Mouse (Mus musculus): Measurements from ENCODE around the gene Fars2. TPM values are rescaled to one million over a fixed set of nuclear protein-coding genes. Genes with fewer than 3 reads are reported as not detected.

Gene Fars2
- total and polyA plus RNA-seq, 3 experiments = 32.0 to 57.6 (median 54.6) TPM

DNA sequence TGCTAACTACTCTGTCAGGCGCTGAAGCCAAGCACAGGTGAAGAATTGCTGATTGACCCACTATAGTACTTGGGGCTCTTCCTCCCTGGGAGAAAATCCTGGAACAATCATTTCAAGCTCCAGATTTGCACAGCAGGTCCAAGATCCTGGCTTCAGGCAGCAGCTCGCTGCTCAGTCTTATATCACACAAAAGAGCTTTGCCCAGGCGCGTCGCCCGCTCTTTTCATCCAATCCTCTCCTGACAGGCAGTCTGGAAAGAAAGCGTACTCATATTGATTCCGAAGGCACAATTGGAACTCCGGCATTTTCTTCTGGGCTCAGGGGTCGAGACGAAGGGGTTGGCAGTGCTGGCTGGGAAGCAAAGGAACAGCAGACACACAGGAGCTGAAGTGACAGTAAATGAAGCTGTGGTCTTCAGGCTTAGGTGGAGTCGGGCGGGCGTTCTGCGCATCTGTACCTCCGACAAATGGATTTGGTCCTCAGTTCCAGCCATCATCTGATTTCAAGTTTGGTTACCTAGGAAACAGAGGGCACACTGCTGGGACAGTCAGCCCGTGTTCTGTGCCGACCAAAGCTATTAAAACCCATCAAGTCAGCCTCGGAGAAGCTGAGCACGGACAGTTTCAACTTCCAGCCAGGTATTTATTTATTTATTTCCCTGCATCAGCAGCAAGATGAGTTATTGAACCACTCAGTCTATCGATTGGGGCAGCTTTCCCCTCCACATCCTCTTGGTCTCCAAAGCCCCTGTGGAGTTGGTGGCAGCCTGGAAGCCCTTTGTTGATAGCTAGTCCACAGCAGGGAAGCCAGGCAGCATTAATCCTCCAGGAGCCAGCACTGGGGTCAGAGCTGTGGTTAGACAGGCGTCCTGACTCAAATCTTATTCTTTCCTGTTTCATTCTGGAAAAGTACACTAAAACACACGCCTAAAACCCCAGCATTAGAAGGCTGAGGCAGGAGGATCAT is 495.9 kb downstream of the Fars2 start:
- Histone ChIP-seq H3K9me3 (replicated peaks) (no peaks in the 10 kb centered on the region), H3K4me1 (ENCODE audit: insufficient read depth, low read depth, low read length) (no peaks in the 10 kb centered on the region), H3K36me3 (replicated peaks) (no peaks in the 10 kb centered on the region), H3K4me3 (ENCODE audit: low read depth, low read length) (no peak overlapping the region), H3K27me3 (ENCODE audit: insufficient read depth, low read length) (peaks cover 7% of the 10 kb centered on the region)
- DNase-seq (ENCODE audit: low spot score) (no peak), ATAC-seq (ENCODE audit: extremely low read depth, insufficient number of reproducible peaks, low FRiP score, poor library complexity, severe bottlenecking) (no peak)
- TF ChIP-seq TAL1 (conservative IDR thresholded peaks at IDR 0.05; ENCODE audit: low read depth, low read length) (no peak), POLR2AphosphoS5 (IDR thresholded peaks at IDR 0.05; ENCODE audit: insufficient replicate concordance, low read depth, low read length) (no peak), GATA2 (IDR thresholded peaks at IDR 0.05; ENCODE audit: borderline replicate concordance, low read depth, low read length) (no peak), GATA1 (IDR thresholded peaks at IDR 0.05; ENCODE audit: borderline replicate concordance, low read length) (no peak)

DNA sequence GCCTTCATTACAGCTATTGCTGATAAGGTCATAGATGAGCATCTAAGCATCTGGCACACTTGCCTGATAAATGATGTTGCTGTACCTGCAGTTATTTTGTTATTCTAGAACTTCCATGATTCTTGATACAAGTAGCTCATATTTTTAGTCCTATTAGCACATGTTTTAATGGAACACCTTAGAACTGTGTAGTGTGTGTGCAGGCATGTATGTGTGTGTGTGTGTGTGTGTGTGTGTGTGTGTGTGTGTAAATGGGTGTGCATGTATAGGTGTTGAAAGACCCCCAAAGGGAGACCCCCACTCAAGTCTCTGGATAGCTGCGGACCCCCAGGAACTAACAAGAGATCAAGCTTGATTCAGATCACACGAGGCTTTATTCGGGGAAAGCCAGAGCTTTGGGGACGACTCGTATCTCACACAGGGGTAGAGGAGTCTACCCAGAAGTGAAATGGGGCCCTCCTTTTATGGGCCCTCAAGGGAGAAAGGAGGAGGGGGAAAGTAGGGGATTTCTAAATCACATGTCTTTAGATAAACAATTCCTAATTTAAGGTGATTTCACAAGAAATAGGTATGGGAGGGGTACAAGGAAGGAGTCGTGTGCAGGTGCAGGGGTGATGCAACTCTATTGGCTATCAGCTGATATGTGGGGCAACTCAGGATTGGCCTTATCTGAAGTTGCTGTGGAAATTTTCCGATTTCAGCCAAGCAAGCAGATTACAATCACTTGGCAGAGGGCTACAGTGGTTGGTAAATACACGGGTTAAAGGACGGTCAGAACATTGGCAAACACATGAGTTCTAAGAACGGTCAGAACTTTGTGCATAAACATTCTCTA is 503.5 kb downstream of the Fars2 start:
- no peak for ATAC-seq (ENCODE audit: extremely low read depth, insufficient number of reproducible peaks, low FRiP score, poor library complexity, severe bottlenecking)
- no peaks in the 10 kb centered on the region for H3K4me1 ChIP-seq (ENCODE audit: insufficient read depth, low read depth, low read length)
- no peaks in the 10 kb centered on the region for H3K9me3 ChIP-seq (replicated peaks)
- H3K36me3 ChIP-seq (replicated peaks) = no peaks in the 10 kb centered on the region
- peaks cover 6% of the 10 kb centered on the region; the same call in 1 of the 2 replicates for H3K27me3 ChIP-seq (ENCODE audit: insufficient read depth, low read length)
- H3K4me3 ChIP-seq (ENCODE audit: low read depth, low read length) = no peak overlapping the region
- no peak for DNase-seq (ENCODE audit: low spot score)
- TF ChIP-seq GATA2 (IDR thresholded peaks at IDR 0.05; ENCODE audit: borderline replicate concordance, low read depth, low read length) (no peak), GATA1 (IDR thresholded peaks at IDR 0.05; ENCODE audit: borderline replicate concordance, low read length) (no peak), TAL1 (conservative IDR thresholded peaks at IDR 0.05; ENCODE audit: low read depth, low read length) (no peak), CTCF (IDR thresholded peaks at IDR 0.05; ENCODE audit: low read depth, low read length) (no peak), POLR2AphosphoS5 (IDR thresholded peaks at IDR 0.05; ENCODE audit: insufficient replicate concordance, low read depth, low read length) (no peak)

DNA sequence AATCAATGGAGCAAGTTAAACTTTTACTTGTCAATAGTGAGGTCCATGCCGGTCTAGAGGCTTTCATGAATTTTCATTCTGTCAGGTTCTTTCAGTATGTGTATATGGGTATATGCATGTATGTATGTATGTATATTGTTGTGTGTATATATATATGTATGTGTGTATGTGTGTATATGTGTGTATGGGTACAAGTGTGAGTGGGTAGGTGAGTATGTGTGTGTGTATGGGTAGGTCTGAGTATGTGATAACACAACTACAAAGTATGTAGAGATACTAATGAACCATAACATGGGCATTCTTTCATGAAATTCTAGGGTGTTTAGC is 504.1 kb downstream of the Fars2 start:
- H3K9me3 ChIP-seq (replicated peaks) = no peaks in the 10 kb centered on the region
- no peak for TF ChIP-seq GATA2 (IDR thresholded peaks at IDR 0.05; ENCODE audit: borderline replicate concordance, low read depth, low read length)
- no peak for TF ChIP-seq POLR2AphosphoS5 (IDR thresholded peaks at IDR 0.05; ENCODE audit: insufficient replicate concordance, low read depth, low read length)
- no peak for TF ChIP-seq GATA1 (IDR thresholded peaks at IDR 0.05; ENCODE audit: borderline replicate concordance, low read length)
- no peak for TF ChIP-seq CTCF (IDR thresholded peaks at IDR 0.05; ENCODE audit: low read depth, low read length)
- TF ChIP-seq TAL1 (conservative IDR thresholded peaks at IDR 0.05; ENCODE audit: low read depth, low read length) = no peak
- peaks cover 10% of the 10 kb centered on the region; the same call in 1 of the 2 replicates for H3K27me3 ChIP-seq (ENCODE audit: insufficient read depth, low read length)
- H3K4me3 ChIP-seq (ENCODE audit: low read depth, low read length) = no peak overlapping the region
- no peak for DNase-seq (ENCODE audit: low spot score)
- H3K4me1 ChIP-seq (ENCODE audit: insufficient read depth, low read depth, low read length) = no peaks in the 10 kb centered on the region
- no peak for ATAC-seq (ENCODE audit: extremely low read depth, insufficient number of reproducible peaks, low FRiP score, poor library complexity, severe bottlenecking)
- H3K36me3 ChIP-seq (replicated peaks) = no peaks in the 10 kb centered on the region

DNA sequence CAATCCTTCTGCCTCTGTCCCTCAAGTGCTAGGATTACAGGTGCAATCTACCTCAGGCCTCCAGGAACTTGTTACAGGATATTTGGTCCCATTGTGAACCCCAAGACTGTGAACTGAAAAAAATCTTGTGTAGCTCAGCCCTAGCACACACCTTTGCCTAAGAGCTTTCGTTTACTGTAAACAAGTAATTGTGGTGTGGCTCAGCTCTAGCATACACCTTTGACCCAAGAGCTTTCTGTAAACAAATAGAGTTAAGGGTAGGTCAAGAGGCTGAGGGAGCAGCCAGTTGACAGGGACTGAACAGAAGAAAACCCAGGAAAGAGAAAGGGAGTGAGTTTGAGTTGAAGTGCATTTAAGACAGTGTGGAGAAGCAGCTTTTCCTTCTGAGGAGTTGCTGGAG is 506.3 kb downstream of the Fars2 start:
- no peaks in the 10 kb centered on the region for H3K4me1 ChIP-seq (ENCODE audit: insufficient read depth, low read depth, low read length)
- H3K27me3 ChIP-seq (ENCODE audit: insufficient read depth, low read length) = peaks cover 6% of the 10 kb centered on the region; the same call in 1 of the 2 replicates
- no peaks in the 10 kb centered on the region for H3K36me3 ChIP-seq (replicated peaks)
- no peak for ATAC-seq (ENCODE audit: extremely low read depth, insufficient number of reproducible peaks, low FRiP score, poor library complexity, severe bottlenecking)
- H3K4me3 ChIP-seq (ENCODE audit: low read depth, low read length) = no peak overlapping the region
- no peak for DNase-seq (ENCODE audit: low spot score)
- TF ChIP-seq GATA1 (IDR thresholded peaks at IDR 0.05; ENCODE audit: borderline replicate concordance, low read length) = no peak
- TF ChIP-seq GATA2 (IDR thresholded peaks at IDR 0.05; ENCODE audit: borderline replicate concordance, low read depth, low read length) = no peak
- TF ChIP-seq CTCF (IDR thresholded peaks at IDR 0.05; ENCODE audit: low read depth, low read length) = no peak
- no peak for TF ChIP-seq TAL1 (conservative IDR thresholded peaks at IDR 0.05; ENCODE audit: low read depth, low read length)
- TF ChIP-seq POLR2AphosphoS5 (IDR thresholded peaks at IDR 0.05; ENCODE audit: insufficient replicate concordance, low read depth, low read length) = no peak
- H3K9me3 ChIP-seq (replicated peaks) = no peaks in the 10 kb centered on the region

DNA sequence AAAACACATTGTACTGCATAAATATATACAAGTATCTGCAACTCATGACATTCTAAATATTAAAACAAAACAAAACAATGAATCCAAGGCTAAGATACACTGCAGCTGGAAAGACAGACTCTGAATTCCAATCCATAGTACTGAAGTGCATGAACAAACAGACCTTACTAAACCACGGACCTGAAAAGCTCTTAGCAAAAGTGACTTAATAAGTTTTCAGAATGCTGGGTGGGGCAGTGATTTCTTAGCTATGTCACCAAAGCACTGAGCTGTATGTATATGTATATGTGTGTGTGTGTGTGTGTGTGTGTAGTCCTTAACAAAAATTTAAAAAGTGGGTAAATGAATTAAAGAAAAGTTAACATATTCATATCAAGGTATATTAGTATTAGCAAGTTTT is 511.9 kb downstream of the Fars2 start:
- Histone ChIP-seq H3K4me1 (ENCODE audit: insufficient read depth, low read depth, low read length) (no peaks in the 10 kb centered on the region), H3K36me3 (replicated peaks) (no peaks in the 10 kb centered on the region), H3K9me3 (replicated peaks) (no peaks in the 10 kb centered on the region), H3K27me3 (ENCODE audit: insufficient read depth, low read length) (peaks cover 10% of the 10 kb centered on the region; the same call in 1 of the 2 replicates), H3K4me3 (ENCODE audit: low read depth, low read length) (no peak overlapping the region)
- DNase-seq (ENCODE audit: low spot score) (no peak), ATAC-seq (ENCODE audit: extremely low read depth, insufficient number of reproducible peaks, low FRiP score, poor library complexity, severe bottlenecking) (no peak)
- TF ChIP-seq GATA1 (IDR thresholded peaks at IDR 0.05; ENCODE audit: borderline replicate concordance, low read length) = no peak
- TF ChIP-seq POLR2AphosphoS5 (IDR thresholded peaks at IDR 0.05; ENCODE audit: insufficient replicate concordance, low read depth, low read length) = no peak
- TF ChIP-seq CTCF (IDR thresholded peaks at IDR 0.05; ENCODE audit: low read depth, low read length) = no peak
- TF ChIP-seq GATA2 (IDR thresholded peaks at IDR 0.05; ENCODE audit: borderline replicate concordance, low read depth, low read length) = no peak
- TF ChIP-seq TAL1 (conservative IDR thresholded peaks at IDR 0.05; ENCODE audit: low read depth, low read length) = no peak

DNA sequence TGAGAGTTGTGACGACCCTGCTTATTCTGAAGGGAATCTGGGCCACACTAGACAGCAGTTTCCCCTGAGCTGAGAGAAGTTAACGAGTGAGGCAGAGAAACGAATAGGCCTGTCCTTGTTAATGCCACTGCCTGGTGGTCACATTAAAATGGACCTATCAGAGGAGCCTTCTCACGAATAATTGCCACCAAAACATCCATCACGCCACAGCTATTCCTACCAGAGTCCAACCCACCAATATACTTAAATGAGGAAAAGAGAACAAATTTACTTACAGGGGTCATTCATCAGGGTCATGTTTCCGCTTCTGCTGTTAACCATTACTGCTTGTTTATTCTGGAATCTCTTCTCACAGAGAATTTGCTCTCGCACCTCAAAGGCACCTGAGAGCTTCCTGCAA is 531.0 kb downstream of the Fars2 start:
- Histone ChIP-seq H3K4me1 (ENCODE audit: insufficient read depth, low read depth, low read length) (no peaks in the 10 kb centered on the region), H3K9me3 (replicated peaks) (no peaks in the 10 kb centered on the region), H3K36me3 (replicated peaks) (no peaks in the 10 kb centered on the region), H3K4me3 (ENCODE audit: low read depth, low read length) (no peak overlapping the region), H3K27me3 (ENCODE audit: insufficient read depth, low read length) (peaks cover 7% of the 10 kb centered on the region; the same call in 1 of the 2 replicates)
- no peak for TF ChIP-seq GATA2 (IDR thresholded peaks at IDR 0.05; ENCODE audit: borderline replicate concordance, low read depth, low read length)
- TF ChIP-seq GATA1 (IDR thresholded peaks at IDR 0.05; ENCODE audit: borderline replicate concordance, low read length) = no peak
- TF ChIP-seq CTCF (IDR thresholded peaks at IDR 0.05; ENCODE audit: low read depth, low read length) = no peak
- no peak for TF ChIP-seq TAL1 (conservative IDR thresholded peaks at IDR 0.05; ENCODE audit: low read depth, low read length)
- no peak for TF ChIP-seq POLR2AphosphoS5 (IDR thresholded peaks at IDR 0.05; ENCODE audit: insufficient replicate concordance, low read depth, low read length)
- DNase-seq (ENCODE audit: low spot score) (no peak), ATAC-seq (ENCODE audit: extremely low read depth, insufficient number of reproducible peaks, low FRiP score, poor library complexity, severe bottlenecking) (no peak)
